Mouse (Mus musculus) CH12.LX (cell line): ENCODE measurements around the gene Gpr183.

Experiments
- CTCF ChIP-seq, 2 experiments: IDR thresholded peaks in 1 of 2; conservative IDR thresholded peaks in 1 of 2; 2 replicates each; pipeline ENCODE4 v1.5.1; 2011 to 2012; ENCODE audit warnings: low read depth in 2 of 2, low read length in 2 of 2, improper control_type of control experiment in 1 of 2, inconsistent platforms in 1 of 2, mild to moderate bottlenecking in 1 of 2, moderate library complexity in 1 of 2
- EP300 ChIP-seq: IDR thresholded peaks from 2 replicates; pipeline ENCODE4 v1.6.1; 2011; ENCODE audit warnings: low read length, improper control_type of control experiment
- JUN ChIP-seq: IDR thresholded peaks from 2 replicates; pipeline ENCODE4 v1.6.1; 2011; ENCODE audit warnings: low read depth, mild to moderate bottlenecking, low read length, improper control_type of control experiment, moderate library complexity; ENCODE audit not compliant: insufficient read depth
- MEF2A ChIP-seq: IDR thresholded peaks from 2 replicates; pipeline ENCODE4 v1.6.1; 2014; ENCODE audit warnings: low read depth, mild to moderate bottlenecking, inconsistent platforms, low read length, improper control_type of control experiment, borderline replicate concordance
- TBP ChIP-seq: conservative IDR thresholded peaks from 2 replicates; pipeline ENCODE4 v1.6.1; 2011; ENCODE audit warnings: low read depth, low read length, improper control_type of control experiment

DNA sequence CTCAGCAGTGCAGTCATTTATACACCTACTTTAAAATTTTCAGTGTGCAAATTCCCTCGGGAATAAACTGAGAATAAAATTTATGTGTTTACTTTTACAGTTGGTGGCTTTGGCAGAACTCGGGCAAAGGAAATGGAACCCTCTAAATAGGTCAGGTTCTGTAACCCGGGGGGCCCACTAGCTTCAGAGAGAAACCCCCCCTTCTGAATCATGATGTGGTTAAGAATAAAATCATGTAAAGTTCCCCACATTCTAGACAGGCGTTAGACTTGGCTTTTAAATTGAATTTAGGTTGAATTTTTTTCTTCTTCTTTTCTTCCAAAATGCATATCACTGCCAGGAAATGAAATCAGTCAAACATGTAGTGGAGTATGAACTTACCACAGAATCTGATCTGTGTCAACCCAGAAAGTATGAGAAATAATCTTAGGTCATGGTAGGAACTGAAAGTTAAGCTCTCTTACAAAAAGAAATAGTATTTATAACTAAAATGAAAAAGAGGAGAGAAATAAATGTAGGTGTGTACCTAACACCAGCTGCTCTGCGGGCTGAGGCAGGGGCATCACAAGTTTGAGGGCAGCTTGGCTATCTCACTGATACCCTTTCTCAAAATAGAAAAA lies 9.7 kb downstream of the Gpr183 start:
- TF ChIP-seq CTCF (conservative IDR thresholded peaks at IDR 0.05 in 1 of 2, IDR thresholded peaks at IDR 0.05 in 1 of 2; ENCODE audit: low read depth in 2 of 2, low read length in 2 of 2) = no peak
- TF ChIP-seq MEF2A = no peak
- TF ChIP-seq EP300 = no peak
- no peak for TF ChIP-seq JUN
- no peak for TF ChIP-seq TBP
